Mouse (Mus musculus) adrenal gland (tissue): ENCODE measurements around the gene Olfr1043.
"Not testable (repeated sequence)": the region's sequence is repeated elsewhere in the genome, so short reads cannot be mapped to it uniquely, and the experiment has no call there.

Experiments
- intact Hi-C: fragments of 180-260 bp; cut with DNase I; formaldehyde crosslinking; loops from one replicate; pipeline ENCODE4 v1.15.1; 2025
- long read RNA-seq, 2 experiments: library from polyadenylated mRNA; unstranded; transcript quantifications; one replicate each; pipeline ENCODE4 v2.0.0; 2020; ENCODE audit warnings: borderline replicate concordance in 1 of 2; ENCODE audit not compliant: insufficient replicate concordance in 1 of 2

The Olfr1043 gene
- long read RNA-seq, experiment 1, result 0 reads
- long read RNA-seq, experiment 2, result 0 reads

- intact Hi-C loops, result no loop called here
Observed at GRCm38 (mm10) chr2:86167422-86167821, at the start of gene Olfr1043. Olfr1043 (minus strand) TSS chr2:86167522.

- intact Hi-C loops, result no loop called here
Observed at GRCm38 (mm10) chr2:86202909-86203308, 35.6 kb upstream of the Olfr1043 start, which contains the start of gene Olfr1045. Olfr1045 (minus strand) TSS chr2:86203009.

- intact Hi-C loops, result no loop called here
Observed at GRCm38 (mm10) chr2:86195863-86196262, 28.5 kb upstream of the Olfr1043 start.

- intact Hi-C loops, result no loop called here
Observed at GRCm38 (mm10) chr2:86185583-86185982, 18.3 kb upstream of the Olfr1043 start, which contains the start of gene Olfr52. Olfr52 (minus strand) TSS chr2:86185683.

GRCm38 (mm10) chr2:86179950-86180349 lies 12.6 kb upstream of the Olfr1043 start:
- intact Hi-C loops, result no loop called here

- intact Hi-C loops, result no loop called here
Observed at GRCm38 (mm10) chr2:86177720-86178119, 10.4 kb upstream of the Olfr1043 start, which contains the start of gene Olfr1044. Olfr1044 (minus strand) TSS chr2:86177820.

- intact Hi-C loops, result not testable (repeated sequence)
Observed at GRCm38 (mm10) chr2:86175422-86175821, 8.1 kb upstream of the Olfr1043 start.

- intact Hi-C loops, result no loop called here
Observed at GRCm38 (mm10) chr2:86161738-86162137, 5.6 kb downstream of the Olfr1043 start, which contains the start of gene Olfr1042. Olfr1042 (minus strand) TSS chr2:86161838.

- intact Hi-C loops, result no loop called here
Observed at GRCm38 (mm10) chr2:86146632-86147031, 20.7 kb downstream of the Olfr1043 start, which contains the start of gene Olfr1040. Olfr1040 (minus strand) TSS chr2:86146732.

GRCm38 (mm10) chr2:86135828-86136227 lies 31.5 kb downstream of the Olfr1043 start, which contains the start of gene Olfr1039:
Olfr1039 (minus strand) TSS chr2:86135928.
- intact Hi-C loops, result no loop called here
